Mouse (Mus musculus) midbrain, embryonic 10.5 days (tissue): Measurements from ENCODE around the gene Rab11fip3. TPM values are rescaled to one million over a fixed set of nuclear protein-coding genes. Genes with fewer than 3 reads are reported as not detected.

Source experiments
- DNase-seq: peaks from one replicate; pipeline ENCODE4 v3.0.0-alpha.2; 2017; ENCODE audit warnings: low spot score
- H3K27ac ChIP-seq: fragments of 300-500 bp; sonication (generic); replicated peaks from 2 replicates; pipeline ENCODE4 v1.5.1; 2016; ENCODE audit warnings: mild to moderate bottlenecking
- H3K27me3 ChIP-seq: fragments of 300-500 bp; sonication (generic); 2 replicates; pipeline ENCODE4 v1.6.1; 2016; ENCODE audit warnings: low read depth, mild to moderate bottlenecking; ENCODE audit not compliant: poor library complexity, severe bottlenecking
- H3K36me3 ChIP-seq: fragments of 300-500 bp; sonication (generic); 2 replicates; pipeline ENCODE4 v1.6.1; 2016; ENCODE audit warnings: mild to moderate bottlenecking, moderate library complexity
- H3K4me1 ChIP-seq: fragments of 300-500 bp; sonication (generic); 2 replicates; pipeline ENCODE4 v1.6.1; 2016
- H3K4me3 ChIP-seq: fragments of 300-500 bp; sonication (generic); 2 replicates; pipeline ENCODE4 v1.5.1; 2016; ENCODE audit warnings: mild to moderate bottlenecking, moderate library complexity
- H3K9me3 ChIP-seq: fragments of 300-500 bp; sonication (generic); replicated peaks from 2 replicates; pipeline ENCODE4 v1.6.1; 2016; ENCODE audit warnings: mild to moderate bottlenecking
- WGBS: fragments of 180-500 bp; shearing (Covaris S2); methylation state at CpG from one replicate; pipeline ENCODE4 v1.1.7; 2016; 5-methylcytosine and 5-hydroxymethylcytosine counted together
- polyA plus RNA-seq: library from polyadenylated mRNA; unstranded; fragments of >200 nt; fragmentation: Nextera tagmentation; extraction: Ambion mirVana; gene quantifications from 2 replicates; pipeline ENCODE4 v1.2.1, GENCODE M21; 2016

Rab11fip3 gene
- polyA plus RNA-seq, 1 experiment from 2014 or later, result 20.6 TPM

GRCm38 (mm10) chr17:25993489-25993888 lies 75.9 kb downstream of the Rab11fip3 start:
- H3K36me3 ChIP-seq, result peaks cover 95% of the 10 kb centered on the region
- H3K4me3 ChIP-seq, result no peak overlapping the region
- 92% methylated on average over 3 of the region's 3 CpGs for WGBS
- no peak overlapping the region for H3K27ac ChIP-seq
- no peaks in the 10 kb centered on the region for H3K9me3 ChIP-seq
- no peaks in the 10 kb centered on the region for H3K4me1 ChIP-seq
- DNase-seq, result no peak
- no peaks in the 10 kb centered on the region for H3K27me3 ChIP-seq

DNA sequence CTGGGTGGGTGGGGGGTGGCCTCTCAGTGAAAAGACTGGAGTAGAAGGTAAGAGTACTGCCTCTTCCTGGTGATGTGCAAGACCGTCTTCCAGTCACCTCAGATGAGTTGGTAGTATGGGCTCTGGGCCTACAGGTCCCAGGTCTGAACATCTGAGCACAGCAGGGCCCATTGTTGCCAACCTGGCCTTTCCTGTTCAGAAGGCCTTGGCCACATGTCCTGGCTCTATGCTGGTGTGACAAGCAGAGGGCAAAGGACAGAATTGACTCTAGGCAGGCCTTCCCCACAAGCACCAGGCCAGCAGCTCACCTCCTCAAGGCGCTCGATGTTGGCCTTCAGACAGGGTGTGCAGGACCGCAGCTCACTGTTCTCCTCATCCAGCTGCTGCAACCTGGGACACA lies 77.1 kb downstream of the Rab11fip3 start:
- 96% methylated on average over 4 of the region's 4 CpGs for WGBS
- H3K27ac ChIP-seq, result no peak overlapping the region
- H3K36me3 ChIP-seq, result peaks cover 90% of the 10 kb centered on the region
- H3K4me1 ChIP-seq, result no peaks in the 10 kb centered on the region
- no peaks in the 10 kb centered on the region for H3K27me3 ChIP-seq
- no peaks in the 10 kb centered on the region for H3K9me3 ChIP-seq
- DNase-seq, result no peak
- H3K4me3 ChIP-seq, result no peak overlapping the region

DNA sequence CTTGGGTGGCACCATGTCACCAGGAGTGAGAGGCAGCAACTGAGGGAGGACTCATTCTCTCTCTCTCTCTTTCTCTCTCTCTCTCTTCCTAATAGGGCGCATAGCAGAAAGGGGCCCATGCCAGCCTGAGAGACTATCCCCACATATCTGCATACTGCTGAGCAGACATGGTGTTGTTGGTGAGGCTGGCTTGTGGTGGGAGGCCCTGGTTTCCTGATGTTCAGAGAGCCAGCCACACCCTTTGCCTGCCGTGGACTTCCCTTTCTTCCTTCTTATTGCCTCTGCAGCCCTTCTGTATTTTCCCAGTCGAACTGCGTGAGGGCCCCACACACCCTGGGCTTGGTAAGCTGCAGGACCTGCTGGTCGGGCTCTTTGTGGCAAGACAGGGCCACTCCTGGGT lies 79.0 kb downstream of the Rab11fip3 start:
- peaks cover 72% of the 10 kb centered on the region for H3K36me3 ChIP-seq

DNA sequence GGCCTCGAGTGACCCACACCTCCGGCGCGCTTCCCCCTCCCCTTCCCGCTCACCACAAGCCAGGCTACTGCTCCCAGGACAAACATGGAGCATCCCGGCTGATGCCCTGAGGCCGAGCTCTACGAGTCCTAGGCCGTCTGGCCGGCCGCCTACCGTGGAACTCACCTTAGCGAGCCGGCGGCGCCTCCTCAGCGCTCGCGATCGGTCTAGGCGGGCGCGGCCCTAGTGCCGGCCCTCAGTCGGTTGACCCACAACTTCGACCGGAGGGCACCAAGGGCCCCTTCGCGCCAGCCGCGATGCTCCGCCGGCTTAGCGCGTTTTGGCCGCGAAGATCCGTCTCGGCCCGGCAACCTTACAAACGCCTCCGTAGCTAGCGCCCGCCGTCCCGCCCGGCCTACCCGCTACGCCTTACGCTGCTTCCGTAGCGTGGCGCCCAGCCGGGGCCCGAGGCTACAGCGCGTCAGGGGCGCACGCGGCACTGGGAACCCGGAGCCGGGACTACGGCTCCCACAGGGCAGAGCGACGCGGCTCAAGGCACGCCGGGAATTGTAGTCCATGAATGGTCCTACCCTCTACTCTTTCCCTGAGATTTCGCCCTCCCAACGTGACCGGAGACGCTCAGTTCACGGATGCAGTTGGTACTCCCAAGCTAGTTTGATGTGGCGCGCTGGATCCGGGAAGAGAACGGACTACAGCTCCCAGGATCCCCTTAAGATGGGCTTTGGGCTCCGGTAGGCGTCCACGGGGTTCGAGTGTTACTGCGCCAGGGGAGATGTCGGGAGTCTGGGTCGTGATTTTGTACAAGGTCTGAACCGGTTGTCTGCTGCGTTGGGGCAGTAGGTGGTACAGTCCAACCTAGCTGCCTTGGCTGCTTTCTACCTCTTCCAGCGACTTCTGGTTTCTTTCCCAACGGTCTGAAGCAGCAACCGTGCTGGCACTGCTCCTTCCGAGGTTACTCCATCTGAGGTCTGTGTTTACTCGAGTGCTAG lies 83.8 kb downstream of the Rab11fip3 start, which contains the start of gene Capn15:
TSS of gene Capn15 (minus strand) at position 491 of the 989 bp plus-strand sequence.
- peak; percentile 92 for DNase-seq
- WGBS, result under 1% methylated on average over 91 of the region's 91 CpGs

More for the DNA sequence above, 79.0 kb downstream of the Rab11fip3 start:
- Histone ChIP-seq H3K9me3 (no peaks in the 10 kb centered on the region), H3K27me3 (no peaks in the 10 kb centered on the region), H3K27ac (no peak overlapping the region), H3K4me3 (no peak overlapping the region), H3K4me1 (peaks cover 8% of the 10 kb centered on the region)
- 91% methylated on average over 5 of the region's 5 CpGs for WGBS
- no peak for DNase-seq

GRCm38 (mm10) chr17:25984556-25985305 lies 84.6 kb downstream of the Rab11fip3 start:
- Histone ChIP-seq H3K4me1 (peaks cover 32% of the 10 kb centered on the region), H3K27me3 (no peaks in the 10 kb centered on the region), H3K4me3 (peak overlapping the region; percentile 90), H3K36me3 (peaks cover 18% of the 10 kb centered on the region), H3K9me3 (no peaks in the 10 kb centered on the region), H3K27ac (peak overlapping the region; percentile 94)
- DNase-seq, result no peak
- WGBS, result 14% methylated on average over 17 of the region's 17 CpGs

More for the DNA sequence above, 83.8 kb downstream of the Rab11fip3 start, which contains the start of gene Capn15:
- H3K9me3 ChIP-seq, result no peaks in the 10 kb centered on the region
- H3K27ac ChIP-seq, result peak within 1 kb of the TSS; percentile 94
- no peaks in the 10 kb centered on the region for H3K27me3 ChIP-seq
- peaks cover 32% of the 10 kb centered on the region for H3K4me1 ChIP-seq
- peak within 1 kb of the TSS; percentile 90 for H3K4me3 ChIP-seq
- H3K36me3 ChIP-seq, result peaks cover 26% of the 10 kb centered on the region

DNA sequence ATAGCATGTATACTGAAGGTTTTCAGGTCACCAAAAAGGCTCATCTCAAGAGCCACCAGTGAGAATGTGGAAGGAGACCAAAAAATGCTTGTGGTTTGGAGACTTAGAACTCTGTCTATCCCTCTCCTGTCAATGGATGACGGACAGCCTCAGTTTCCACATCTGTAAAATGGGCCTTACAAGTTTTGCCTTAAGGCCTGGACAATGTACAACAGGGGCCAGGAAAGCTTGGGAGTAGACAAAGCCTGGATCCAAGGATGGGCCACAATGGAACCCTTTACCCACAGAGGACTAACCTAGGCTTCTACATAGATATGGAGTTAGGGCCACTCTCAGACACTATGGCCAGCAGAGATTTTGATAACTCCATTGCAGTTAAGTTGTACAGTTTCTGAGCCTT lies 85.3 kb downstream of the Rab11fip3 start:
- Histone ChIP-seq H3K36me3 (peaks cover 13% of the 10 kb centered on the region), H3K4me1 (peaks cover 32% of the 10 kb centered on the region), H3K4me3 (peak overlapping the region; percentile 90), H3K9me3 (no peaks in the 10 kb centered on the region), H3K27me3 (no peaks in the 10 kb centered on the region), H3K27ac (no peak overlapping the region)
- no peak for DNase-seq
- WGBS, result 92% methylated on average over 1 of the region's 1 CpGs

DNA sequence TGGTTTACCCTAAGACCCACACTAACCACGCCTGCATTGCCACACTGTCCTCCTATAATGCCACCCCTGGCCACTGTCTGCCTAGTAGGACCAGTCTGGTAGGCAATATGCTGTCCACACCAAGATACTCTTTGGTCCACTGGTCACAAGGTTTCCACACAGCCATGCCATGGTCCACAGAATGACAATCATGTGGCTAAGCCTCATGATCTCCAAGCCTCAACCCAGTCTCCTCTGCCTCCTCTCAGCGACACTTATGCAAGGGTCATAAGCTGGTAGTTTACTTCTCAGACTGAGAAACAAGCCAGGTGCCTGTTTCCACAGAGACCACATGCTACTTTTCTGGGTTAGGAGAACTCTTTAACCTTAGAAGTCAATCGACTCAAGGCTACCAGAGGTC lies 86.4 kb downstream of the Rab11fip3 start:
- H3K9me3 ChIP-seq, result no peaks in the 10 kb centered on the region
- peaks cover 32% of the 10 kb centered on the region for H3K4me1 ChIP-seq
- WGBS, result 95% methylated on average over 3 of the region's 3 CpGs
- no peaks in the 10 kb centered on the region for H3K27me3 ChIP-seq
- H3K27ac ChIP-seq, result no peak overlapping the region
- H3K36me3 ChIP-seq, result peaks cover 9% of the 10 kb centered on the region
- DNase-seq, result no peak
- no peak overlapping the region for H3K4me3 ChIP-seq

DNA sequence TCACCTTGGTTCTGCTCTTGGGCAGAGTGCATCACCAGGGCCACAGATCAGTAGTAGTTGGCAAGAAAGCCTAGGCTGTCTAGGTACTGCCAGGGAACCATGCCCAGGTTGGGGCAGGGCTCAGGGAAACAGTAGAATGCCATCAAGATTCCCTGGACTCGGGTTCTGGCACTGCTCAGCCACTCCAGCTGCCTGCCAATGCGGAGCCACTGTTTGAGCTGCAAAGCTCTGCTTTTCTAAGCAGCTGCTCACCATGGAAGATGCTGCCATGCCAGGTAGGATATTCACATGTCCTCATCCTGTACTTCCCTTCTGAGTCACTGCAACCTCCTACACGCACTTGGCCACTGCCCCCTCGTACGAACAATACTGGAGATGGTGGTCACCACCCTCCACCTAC lies 88.5 kb downstream of the Rab11fip3 start:
- WGBS, result 91% methylated on average over 5 of the region's 5 CpGs
- no peaks in the 10 kb centered on the region for H3K27me3 ChIP-seq

GRCm38 (mm10) chr17:25979829-25980738 lies 89.3 kb downstream of the Rab11fip3 start:
- Histone ChIP-seq H3K9me3 (no peaks in the 10 kb centered on the region), H3K4me3 (no peak overlapping the region), H3K27me3 (no peaks in the 10 kb centered on the region), H3K4me1 (peaks cover 23% of the 10 kb centered on the region), H3K27ac (no peak overlapping the region), H3K36me3 (peaks cover 10% of the 10 kb centered on the region)
- DNase-seq, result no peak
- 97% methylated on average over 5 of the region's 5 CpGs for WGBS

More for the DNA sequence above, 88.5 kb downstream of the Rab11fip3 start:
- H3K36me3 ChIP-seq, result peaks cover 10% of the 10 kb centered on the region
- no peak overlapping the region for H3K4me3 ChIP-seq
- peaks cover 24% of the 10 kb centered on the region for H3K4me1 ChIP-seq
- no peak for DNase-seq
- H3K9me3 ChIP-seq, result no peaks in the 10 kb centered on the region
- no peak overlapping the region for H3K27ac ChIP-seq

DNA sequence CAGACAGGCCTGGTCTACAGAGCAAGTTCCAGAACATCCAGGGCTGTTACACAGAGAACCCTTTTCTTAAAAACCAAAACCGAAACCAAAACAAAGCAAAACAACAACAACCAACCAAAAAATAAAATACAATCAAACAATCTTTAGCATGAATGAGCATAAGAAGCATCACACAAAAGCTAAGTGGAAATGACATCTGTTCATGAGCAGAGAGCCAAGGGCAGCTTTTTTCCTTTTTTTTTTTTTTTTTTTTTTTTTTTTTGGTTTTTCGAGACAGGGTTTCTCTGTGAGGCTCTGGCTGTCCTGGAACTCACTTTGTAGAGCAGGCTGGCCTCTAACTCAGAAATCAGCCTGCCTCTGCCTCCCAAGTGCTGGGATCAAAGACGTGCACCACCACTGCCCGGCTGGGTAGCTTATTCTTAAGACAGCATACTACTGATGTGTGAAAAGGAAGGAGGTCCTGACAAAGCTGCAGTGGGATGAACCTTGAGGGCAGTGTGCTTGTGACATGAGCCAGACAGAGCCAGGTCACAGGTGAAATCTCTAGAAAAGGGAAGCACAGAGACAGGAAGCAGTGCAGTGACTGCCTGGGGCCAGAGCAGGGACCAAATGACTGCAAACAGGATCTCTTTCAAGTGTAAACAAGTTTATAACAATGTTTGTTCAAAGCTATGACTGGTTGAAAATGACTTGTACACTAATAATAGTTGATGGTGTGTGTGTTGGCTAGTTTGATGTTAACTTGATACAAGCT lies 98.2 kb downstream of the Rab11fip3 start:
- Histone ChIP-seq H3K4me1 (no peaks in the 10 kb centered on the region), H3K9me3 (no peaks in the 10 kb centered on the region), H3K4me3 (no peak overlapping the region), H3K27ac (no peak overlapping the region), H3K36me3 (peaks cover 19% of the 10 kb centered on the region), H3K27me3 (no peaks in the 10 kb centered on the region)
- 93% methylated on average over 4 of the region's 4 CpGs for WGBS
- no peak for DNase-seq

DNA sequence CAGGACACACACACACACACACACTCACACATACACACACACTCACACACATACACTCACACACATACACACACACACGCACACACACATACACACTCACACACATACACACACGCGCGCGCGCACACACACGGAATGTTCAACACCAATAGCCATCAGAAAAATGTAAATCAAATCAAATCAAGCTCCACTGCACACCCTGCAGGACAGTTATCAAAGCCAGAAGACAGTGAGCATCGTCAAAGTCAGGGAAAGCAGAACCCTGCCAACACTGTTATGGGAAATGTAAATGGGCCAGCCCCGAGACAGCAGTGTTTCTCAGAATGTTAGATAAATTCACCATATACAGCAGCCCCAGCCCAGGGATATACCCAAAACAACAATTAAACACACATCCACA lies 98.9 kb downstream of the Rab11fip3 start:
- WGBS, result 96% methylated on average over 9 of the region's 9 CpGs
- no peak for DNase-seq
- peaks cover 22% of the 10 kb centered on the region for H3K36me3 ChIP-seq

More for the DNA sequence above, 98.9 kb downstream of the Rab11fip3 start:
- Histone ChIP-seq H3K9me3 (no peaks in the 10 kb centered on the region), H3K4me3 (no peak overlapping the region), H3K4me1 (no peaks in the 10 kb centered on the region), H3K27me3 (no peaks in the 10 kb centered on the region), H3K27ac (no peak overlapping the region)
